Mouse (Mus musculus): ENCODE data around the gene Gm8871. TPM values are rescaled to one million over a fixed set of nuclear protein-coding genes. Genes with fewer than 3 reads are reported as not detected.
"Not testable (repeated sequence)": the region's sequence is repeated elsewhere in the genome, so short reads cannot be mapped to it uniquely, and the experiment has no call there.

The Gm8871 gene
- not detected in 2 replicates for polyA plus RNA-seq (2014; fragmentation: Nextera tagmentation; extraction: Ambion mirVana)

GRCm38 (mm10) chr5:10947505-10947904 lies at the start of gene Gm8871, which contains the start of gene Gm8857:
Gene Gm8871, plus strand, starts transcription at chr5:10947805.
Gene Gm8857, plus strand, starts transcription at chr5:10947807.
- H3K4me2 ChIP-seq (ENCODE audit: low read depth); DNase-seq (ENCODE audit: low spot score); H3K4me1 ChIP-seq (ENCODE audit: control insufficient read depth, insufficient read depth, low read length); H3K9ac ChIP-seq (ENCODE audit: low read length); ATAC-seq (ENCODE audit: insufficient read depth, low FRiP score, low TSS enrichment); H3K36me3 ChIP-seq (ENCODE audit: control insufficient read depth, insufficient read depth, low read length); H3K27me3 ChIP-seq (ENCODE audit: control insufficient read depth, insufficient read depth, low read length); H3K9me3 ChIP-seq (ENCODE audit: control insufficient read depth, low read length); H3K4me3 ChIP-seq (ENCODE audit: low read depth, low read length); H3K27ac ChIP-seq (ENCODE audit: low read depth, low read length): not testable (repeated sequence)
- WGBS, result 78% methylated on average over 1 of the region's 3 CpGs

- H3K4me3 ChIP-seq (ENCODE audit: low read depth, low read length); H3K9me3 ChIP-seq (ENCODE audit: control insufficient read depth, low read length); ATAC-seq (ENCODE audit: insufficient read depth, low FRiP score, low TSS enrichment); H3K4me2 ChIP-seq (ENCODE audit: low read depth); H3K4me1 ChIP-seq (ENCODE audit: control insufficient read depth, insufficient read depth, low read length); H3K36me3 ChIP-seq (ENCODE audit: control insufficient read depth, insufficient read depth, low read length); H3K27me3 ChIP-seq (ENCODE audit: control insufficient read depth, insufficient read depth, low read length); DNase-seq (ENCODE audit: low spot score); H3K9ac ChIP-seq (ENCODE audit: low read length); H3K27ac ChIP-seq (ENCODE audit: low read depth, low read length): not testable (repeated sequence)
- WGBS, result 91% methylated on average over 2 of the region's 2 CpGs
Observed at GRCm38 (mm10) chr5:10953512-10953911, 5.9 kb downstream of the Gm8871 start.

- not testable (repeated sequence) for DNase-seq (ENCODE audit: low spot score); H3K27ac ChIP-seq (ENCODE audit: low read depth, low read length); H3K4me3 ChIP-seq (ENCODE audit: low read depth, low read length); ATAC-seq (ENCODE audit: insufficient read depth, low FRiP score, low TSS enrichment); H3K9me3 ChIP-seq (ENCODE audit: control insufficient read depth, low read length); H3K9ac ChIP-seq (ENCODE audit: low read length); H3K4me2 ChIP-seq (ENCODE audit: low read depth); H3K36me3 ChIP-seq (ENCODE audit: control insufficient read depth, insufficient read depth, low read length); H3K4me1 ChIP-seq (ENCODE audit: control insufficient read depth, insufficient read depth, low read length); H3K27me3 ChIP-seq (ENCODE audit: control insufficient read depth, insufficient read depth, low read length)
- WGBS, result 85% methylated on average over 4 of the region's 8 CpGs
Observed at GRCm38 (mm10) chr5:10958057-10958456, 10.5 kb downstream of the Gm8871 start.

Other genes starting within 250 kb of the Gm8871 start
- gene Gm8857, start within 50 bp of the Gm8871 start, polyA plus RNA-seq (2014; fragmentation: Nextera tagmentation; extraction: Ambion mirVana), result not detected in 2 replicates
- not detected in 2 replicates for gene Gm8879, start 179.8 kb downstream of the Gm8871 start, polyA plus RNA-seq (2014; fragmentation: Nextera tagmentation; extraction: Ambion mirVana)
- gene Gm5861, start 235.3 kb downstream of the Gm8871 start, polyA plus RNA-seq (2014; fragmentation: Nextera tagmentation; extraction: Ambion mirVana), result not detected in 2 replicates

Measured in neural tube, embryonic 11.5 days (tissue).